Mouse (Mus musculus) lung, postnatal 36 days (tissue): ENCODE data around the gene Fxr1.
"Not testable (repeated sequence)": the region's sequence is repeated elsewhere in the genome, so short reads cannot be mapped to it uniquely, and the experiment has no call there.

ENCODE experiments used
- DNase-seq: peaks from one replicate; pipeline ENCODE4 v3.0.0; 2022; ENCODE audit warnings: mixed read lengths

Gene Fxr1

DNA sequence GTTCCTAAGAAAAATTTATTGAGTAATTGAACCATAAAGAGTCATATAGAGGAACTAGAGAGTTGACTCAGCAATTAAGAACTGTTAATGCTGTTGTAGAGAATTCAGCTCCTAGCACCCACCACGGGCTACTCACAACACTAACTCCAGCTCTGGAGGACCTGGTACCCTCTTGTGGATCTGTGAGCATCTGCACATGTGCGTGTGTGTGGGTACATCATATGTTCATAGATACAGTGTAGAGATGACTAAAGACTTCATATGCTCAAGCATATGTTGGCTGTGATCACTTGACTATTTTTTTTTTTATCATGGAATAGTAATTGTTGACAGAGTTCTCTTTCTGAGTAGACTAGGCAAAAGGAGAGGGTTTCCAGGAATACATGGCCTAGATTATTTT lies 42.6 kb downstream of the Fxr1 start:
- DNase-seq = no peak

DNA sequence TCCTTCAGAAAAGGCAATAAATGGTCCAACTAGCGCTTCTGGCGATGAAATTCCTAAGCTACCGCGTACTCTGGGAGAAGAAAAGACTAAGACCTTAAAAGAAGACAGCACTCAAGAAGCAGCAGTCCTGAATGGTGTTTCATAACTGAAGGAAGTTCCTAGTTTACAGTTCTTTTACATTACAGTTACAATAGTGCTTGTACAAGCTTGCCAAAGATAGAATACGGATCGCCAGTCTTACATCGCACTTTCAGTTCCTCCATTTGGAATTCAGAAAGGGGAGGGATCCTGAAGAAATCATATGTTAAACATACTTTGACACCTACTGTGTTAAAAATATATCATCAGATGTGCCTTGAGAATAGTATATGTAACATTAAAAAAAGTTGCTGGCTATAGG lies 49.2 kb downstream of the Fxr1 start:
- DNase-seq = not testable (repeated sequence)

DNA sequence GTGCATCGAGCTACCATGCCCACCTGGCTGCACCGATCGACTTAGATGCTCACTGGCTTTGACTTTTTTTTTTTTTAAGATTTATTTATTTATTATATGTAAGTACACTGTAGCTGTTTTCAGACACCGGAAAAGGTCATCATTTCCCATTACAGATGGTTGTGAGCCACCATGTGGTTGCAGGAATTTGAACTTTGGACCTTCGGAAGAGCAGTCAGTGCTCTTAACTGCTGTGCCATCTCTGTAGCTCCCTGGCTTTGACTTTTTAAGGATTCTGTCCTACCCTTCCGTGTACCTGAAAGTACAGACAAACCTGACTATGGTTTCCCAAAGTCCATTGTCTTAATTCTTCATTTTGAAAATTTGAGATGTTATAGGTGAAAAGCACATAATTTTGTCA lies 53.0 kb downstream of the Fxr1 start:
- no peak for DNase-seq

DNA sequence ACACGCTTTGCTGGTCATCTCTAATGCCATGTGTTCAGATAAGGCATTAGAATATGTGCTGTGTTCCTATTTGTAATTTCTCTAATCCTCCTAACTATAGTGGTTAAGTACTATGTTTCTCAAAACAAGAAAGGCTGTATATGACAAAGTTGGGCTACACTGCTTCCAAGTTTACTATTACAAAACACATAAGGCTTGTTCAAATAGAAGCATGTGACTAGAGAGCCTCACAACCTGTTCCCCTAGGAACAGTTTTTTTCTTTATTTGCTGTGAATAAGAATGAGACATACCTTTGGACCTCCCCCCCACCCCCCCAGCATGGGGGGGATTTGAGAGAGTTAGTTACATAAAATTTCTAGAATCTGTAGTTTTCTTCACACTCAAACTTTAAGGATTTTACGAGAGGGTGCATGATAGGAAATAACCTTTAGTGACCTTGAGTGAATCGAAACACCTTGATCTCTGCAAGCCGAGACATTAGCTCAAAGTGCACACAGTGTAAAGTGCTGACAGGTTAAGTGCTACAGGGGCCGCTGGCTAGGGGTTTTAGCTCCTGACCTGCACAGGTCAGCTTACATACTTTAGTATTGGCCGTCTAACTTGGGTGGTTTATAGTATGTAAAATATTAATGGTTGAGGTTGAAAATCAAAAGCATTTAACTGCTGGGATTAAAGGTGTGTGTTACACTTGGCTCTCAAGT lies 56.5 kb downstream of the Fxr1 start:
- DNase-seq = no peak

DNA sequence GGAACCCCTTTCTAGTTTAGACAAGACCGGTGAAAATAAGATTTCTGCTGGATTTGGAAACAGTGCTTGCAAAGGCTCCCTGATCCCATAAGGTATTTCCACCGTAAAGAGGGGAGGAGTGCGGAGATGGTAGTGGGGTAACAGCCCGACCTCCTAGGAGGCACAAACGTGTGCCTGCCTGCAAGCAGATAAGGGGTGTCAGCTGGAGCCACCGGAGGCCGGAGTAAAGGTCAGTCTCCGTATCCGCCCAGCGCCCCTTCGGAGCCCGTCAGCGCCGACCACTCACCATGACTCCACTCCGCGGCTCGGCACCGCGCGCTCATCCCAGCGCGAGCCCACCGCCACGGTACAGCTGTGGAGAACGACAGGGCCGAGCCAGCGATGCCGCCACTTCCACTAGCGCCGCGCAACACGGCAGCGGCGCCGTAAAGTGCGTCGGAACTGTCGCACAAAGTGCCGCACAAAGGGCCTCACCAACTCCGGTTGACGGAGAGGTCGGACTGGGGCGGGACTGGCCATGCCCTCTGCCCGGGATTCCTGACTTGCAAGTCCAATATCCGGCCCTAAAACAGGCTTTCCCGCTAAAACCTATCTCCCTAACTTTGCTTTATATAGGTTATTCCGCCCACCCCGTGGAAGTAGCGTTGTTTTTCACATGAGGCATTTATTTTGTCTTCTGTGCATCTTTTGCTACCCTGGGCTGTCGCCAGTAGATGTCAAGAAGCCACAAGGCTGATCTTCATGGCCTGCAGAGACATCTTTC lies 61.3 kb downstream of the Fxr1 start, which contains the start of gene Dnajc19:
Dnajc19 (minus strand) TSS at position 422 of the 763 bp plus-strand sequence.
- peak; percentile 97 for DNase-seq

DNA sequence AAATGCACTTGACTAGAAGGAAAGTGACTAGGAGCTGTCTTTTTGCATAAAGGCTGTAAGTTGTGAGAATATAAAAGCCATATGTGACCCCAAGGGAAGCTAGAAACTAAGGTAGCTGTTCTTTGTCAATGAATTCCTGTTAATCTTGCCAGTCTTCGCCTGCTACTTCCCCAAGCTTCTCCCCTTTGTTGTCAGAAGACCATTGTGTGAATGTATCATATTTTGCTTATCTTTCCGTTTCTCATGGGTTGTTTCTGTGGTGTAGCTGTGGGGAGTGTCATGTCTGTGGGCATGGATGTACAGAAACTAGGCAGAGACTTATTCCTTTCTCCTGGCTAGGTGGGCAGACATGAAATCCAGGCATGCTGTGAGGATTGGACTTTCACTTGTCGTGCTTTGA lies 62.2 kb downstream of the Fxr1 start:
- no peak for DNase-seq

DNA sequence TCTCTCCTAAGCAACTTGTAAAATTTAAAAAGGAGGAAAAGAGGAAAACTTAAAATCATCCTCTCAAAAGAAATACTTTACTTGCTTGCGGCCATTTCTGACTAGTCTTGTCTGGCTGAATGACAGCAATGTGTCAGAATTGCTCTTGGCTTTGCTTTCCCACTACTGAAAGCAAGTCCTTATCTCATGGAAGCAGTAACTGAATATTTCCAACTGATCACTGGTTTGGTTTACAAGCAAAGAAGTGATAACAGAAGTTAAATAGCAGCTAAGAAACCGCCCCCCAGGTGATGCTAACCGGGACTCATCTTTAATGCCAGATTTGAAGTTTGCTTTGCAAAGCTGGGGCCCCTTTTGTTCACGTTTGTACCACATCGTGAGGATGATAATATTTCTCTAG lies 63.9 kb downstream of the Fxr1 start:
- no peak for DNase-seq

DNA sequence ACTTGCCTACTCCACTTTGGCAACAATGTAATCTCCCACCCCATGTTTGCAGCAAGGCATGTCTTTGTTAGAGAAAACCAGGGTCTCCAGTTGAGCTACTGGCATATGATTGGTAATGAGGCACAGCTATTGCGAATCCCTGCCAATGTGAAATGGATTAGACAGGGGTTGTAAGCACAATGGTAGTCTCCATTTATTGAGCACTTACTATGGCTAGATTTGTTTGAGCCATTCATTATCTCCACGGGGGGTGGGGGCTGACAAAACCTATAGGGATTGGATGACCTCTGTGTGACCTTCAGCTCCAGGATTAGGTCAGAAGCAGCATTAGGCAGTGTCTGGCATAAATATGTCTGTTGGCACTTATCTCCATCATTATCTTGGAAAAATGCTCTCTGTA lies 83.1 kb downstream of the Fxr1 start:
- no peak for DNase-seq

DNA sequence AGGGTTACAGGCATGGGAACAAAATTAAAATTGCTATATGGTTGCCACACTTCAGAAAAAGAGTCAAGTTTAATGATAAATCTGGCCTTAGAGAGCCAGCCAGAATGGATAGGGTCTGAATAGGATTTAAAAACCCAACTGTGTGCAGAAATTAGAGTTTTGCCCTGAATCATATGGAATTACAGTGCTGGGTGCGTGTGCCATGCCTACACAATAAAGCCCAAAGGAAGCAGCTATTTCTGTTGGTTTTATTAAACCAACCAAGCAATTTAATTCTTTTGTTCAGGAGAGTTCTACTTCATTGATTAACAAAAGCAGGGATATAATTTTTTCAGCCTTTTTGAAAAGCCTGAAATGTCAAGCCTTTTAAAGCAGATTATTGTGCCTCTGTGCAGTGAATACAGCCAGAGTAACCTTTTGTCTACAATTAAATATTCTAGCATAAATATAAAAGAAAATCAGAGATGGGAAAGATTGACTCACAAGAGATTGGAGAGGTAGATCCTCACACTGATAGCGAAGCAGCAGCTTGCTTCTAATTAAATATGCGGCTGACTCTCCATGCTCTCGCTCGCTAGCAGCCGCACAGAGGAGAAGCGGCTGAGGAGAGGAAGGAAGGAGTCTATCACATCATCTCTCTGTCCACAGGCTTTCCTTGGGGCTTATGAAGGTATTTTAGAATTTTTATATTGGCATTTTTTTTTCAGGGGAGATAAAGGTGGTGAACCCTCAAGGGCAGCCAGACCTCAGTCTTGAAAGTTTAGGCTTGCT lies 84.3 kb downstream of the Fxr1 start:
- no peak for DNase-seq

DNA sequence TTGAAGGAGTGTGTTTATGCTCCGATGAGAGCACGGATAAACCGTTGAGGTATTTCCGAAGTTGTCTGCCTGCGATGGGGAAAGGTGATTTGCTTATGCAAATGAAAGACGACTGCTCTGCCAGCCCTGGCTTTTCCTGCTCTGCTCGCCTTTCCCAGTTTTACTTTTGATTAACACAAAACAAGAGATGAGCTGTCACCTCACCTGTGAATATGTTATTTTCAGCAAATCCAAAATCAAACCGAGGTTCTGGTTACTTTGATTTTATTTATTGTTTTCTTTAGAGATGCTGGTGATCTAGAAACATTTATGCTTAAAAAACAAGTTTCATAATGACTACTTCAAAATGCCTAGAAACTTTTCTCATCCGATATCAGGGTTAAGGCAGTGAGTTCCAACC lies 86.7 kb downstream of the Fxr1 start:
- DNase-seq = no peak

DNA sequence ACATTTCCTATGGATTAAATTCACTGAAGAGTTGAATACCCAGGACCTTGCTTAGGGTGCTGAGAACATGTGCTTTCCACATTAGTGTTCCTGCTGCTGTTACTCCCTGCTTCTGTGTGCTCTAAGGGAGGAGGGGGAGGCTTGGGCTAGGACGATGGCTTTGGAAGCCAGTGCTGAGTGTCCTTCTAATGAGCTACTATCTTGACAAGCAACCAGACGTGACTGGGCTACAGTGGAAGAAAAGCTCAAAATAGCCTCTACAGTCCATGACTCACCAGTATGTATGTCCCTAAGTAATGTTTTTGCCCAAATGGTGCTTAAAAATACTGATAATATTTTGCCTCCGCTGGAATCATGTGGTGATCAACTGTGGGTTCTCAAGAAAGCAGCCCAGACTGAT lies 87.9 kb downstream of the Fxr1 start:
- no peak for DNase-seq

DNA sequence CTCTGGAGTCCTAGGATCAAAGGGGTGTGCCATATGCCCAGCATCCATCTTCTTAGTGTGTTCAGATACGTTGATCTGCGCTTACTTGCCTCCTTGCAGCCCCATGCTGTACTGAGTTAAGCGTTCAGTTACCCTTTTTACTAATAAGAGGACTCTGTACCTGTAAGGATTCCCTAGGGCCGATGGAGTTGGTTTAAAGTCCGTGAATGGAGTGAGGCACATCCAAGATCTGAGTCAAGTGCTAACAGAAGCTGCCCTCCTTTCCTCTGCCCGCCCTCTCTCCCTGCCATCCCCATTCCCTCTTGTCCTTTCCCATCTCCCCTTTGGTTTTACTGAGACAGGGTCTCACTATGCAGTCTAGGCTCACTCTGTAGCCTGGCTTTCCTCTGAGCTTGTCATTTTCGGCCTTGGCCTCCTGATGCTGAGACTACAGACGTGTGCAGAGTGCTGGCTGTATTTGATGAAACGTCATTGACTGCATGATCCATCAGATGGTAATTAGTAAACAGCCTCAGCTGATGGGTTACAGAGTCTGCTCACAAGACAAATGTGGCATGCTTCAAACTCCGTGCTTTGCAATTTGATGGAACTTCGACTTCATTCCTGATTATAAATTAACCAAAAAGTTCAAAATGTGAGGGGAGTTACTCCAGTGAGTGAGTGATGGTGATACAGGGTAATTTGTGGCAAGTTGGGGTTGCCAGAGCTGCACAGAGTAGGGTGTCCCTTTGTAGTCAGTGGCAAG lies 92.4 kb downstream of the Fxr1 start:
- no peak for DNase-seq

DNA sequence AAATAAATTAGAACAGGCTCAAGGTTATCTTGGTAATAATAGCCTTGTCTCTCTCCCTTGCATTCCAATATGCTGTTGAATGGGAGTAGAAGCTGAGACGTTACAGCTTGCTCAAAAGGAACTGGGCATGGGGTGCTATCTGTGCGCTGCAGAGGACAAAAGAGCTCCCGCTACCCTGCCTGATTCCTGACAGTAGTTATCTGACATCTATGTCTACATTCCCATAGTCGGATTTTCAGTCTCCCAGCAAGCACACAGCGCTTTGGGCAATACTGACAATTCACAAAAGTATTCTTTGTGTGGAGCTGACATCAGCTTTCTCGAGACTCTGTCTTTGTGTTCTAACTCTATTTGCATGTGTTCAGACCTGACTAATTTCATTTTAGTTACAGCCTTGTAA lies 96.1 kb downstream of the Fxr1 start:
- no peak for DNase-seq

DNA sequence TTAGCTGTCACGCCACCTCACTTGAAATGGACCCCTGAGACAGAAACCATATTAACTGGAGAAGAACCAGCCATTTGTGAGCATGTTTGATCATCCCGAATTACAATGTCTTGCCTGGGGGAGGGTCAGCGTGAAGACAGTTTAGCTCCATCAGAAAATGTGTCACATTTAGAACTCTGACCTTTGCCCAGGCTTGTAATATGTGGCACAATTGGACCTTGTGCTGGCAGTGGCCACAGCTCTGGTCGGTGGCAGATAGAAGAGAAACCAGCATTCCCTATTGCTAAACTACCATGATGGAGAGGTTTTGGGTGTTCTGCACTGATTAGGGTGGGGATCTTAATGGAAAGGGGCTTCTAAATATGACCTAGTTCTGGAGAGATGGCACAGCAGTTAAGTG lies 100.1 kb downstream of the Fxr1 start:
- DNase-seq = no peak
